Mouse (Mus musculus): ENCODE data around the gene Sidt1.
"Not testable (repeated sequence)": the region's sequence is repeated elsewhere in the genome, so short reads cannot be mapped to it uniquely, and the experiment has no call there.

The Sidt1 gene

GRCm38 (mm10) chr16:44302126-44302892 lies 30.7 kb downstream of the Sidt1 start:
- DNase-seq (ENCODE audit: low read depth, low spot score), result no peak

GRCm38 (mm10) chr16:44299438-44300093 lies 33.4 kb downstream of the Sidt1 start:
- no peak for DNase-seq (ENCODE audit: low read depth, low spot score)

DNA sequence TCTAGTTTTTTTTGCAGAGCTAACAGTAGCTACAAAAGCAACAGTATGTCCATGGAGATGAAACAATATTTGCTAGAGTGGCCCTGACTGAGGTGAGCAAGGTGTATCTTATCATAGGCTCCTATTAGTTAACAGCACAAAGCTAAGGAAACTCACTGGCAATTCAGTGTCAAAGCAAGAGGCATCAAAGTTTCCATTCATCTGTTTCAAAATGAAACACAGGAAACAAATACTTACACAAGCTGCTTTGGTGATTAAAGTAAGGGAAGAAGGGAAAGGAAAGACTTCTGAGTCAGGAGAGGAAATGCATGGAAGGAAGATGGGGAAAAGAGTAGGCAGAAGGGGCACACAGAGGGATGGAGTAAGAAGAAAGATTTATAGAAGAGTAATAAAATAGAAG lies 39.0 kb downstream of the Sidt1 start:
- no peak for DNase-seq (ENCODE audit: low read depth, low spot score)

GRCm38 (mm10) chr16:44292681-44293080 lies 40.3 kb downstream of the Sidt1 start:
- DNase-seq (ENCODE audit: low read depth, low spot score), result not testable (repeated sequence)

DNA sequence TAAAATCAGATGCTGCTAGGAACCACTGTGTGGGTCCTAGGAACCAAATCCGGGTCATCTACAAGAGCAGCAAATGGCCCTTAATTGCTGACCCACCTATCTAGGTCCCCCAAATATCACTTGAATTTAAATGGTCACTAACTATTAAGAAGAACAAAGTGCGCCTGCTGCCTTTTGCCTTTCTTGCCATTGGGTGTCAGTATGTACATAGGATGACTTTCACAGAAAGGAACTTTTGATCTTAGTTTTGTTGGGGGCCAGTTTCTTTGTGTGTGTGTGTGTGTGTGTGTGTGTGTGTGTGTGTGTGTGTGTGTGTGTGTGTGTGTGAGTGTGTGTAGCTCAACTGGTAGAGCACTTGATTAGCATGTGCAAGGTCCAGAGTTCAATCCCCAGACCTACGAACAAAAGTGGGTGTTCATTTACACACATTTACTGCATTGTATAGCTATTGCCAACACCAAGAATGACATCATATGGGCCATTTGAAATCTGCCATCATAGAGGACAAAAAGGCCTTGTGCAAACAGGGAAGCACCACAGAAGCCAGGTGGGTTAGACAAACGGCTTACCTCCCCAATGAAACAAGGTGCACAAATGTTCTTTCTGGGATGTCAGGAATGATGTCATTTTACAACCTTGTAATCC lies 43.9 kb downstream of the Sidt1 start:
- DNase-seq (ENCODE audit: low read depth, low spot score), result no peak

DNA sequence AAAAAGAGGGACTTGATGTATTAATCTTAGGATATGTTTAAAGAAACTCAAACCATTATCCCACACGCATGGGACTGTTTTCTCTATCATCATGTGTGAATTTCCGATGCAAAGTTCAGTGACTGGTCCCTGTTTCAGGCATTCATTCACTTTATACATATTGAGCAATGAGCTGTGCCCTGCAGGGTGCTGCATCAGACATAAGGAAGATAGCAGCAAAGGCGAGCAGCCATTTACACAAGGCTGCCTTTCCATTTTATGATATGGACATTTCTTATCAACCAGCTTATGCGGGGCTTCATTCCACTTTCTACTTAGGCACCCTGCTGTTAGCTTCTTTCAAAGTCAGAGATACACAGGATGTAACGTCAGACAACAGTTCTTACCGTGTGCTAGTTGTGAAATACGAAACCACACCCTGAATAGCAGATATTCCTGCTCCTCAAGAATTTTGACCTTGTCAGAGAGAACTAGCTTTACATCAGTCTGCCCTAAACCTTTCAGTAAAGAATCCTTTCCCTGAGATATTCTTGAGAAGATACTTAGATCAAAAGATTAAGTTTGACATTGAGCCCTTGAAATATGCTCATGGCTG lies 45.5 kb downstream of the Sidt1 start:
- DNase-seq (ENCODE audit: low read depth, low spot score), result no peak

GRCm38 (mm10) chr16:44282614-44283325 lies 50.2 kb downstream of the Sidt1 start:
- no peak for DNase-seq (ENCODE audit: low read depth, low spot score)

DNA sequence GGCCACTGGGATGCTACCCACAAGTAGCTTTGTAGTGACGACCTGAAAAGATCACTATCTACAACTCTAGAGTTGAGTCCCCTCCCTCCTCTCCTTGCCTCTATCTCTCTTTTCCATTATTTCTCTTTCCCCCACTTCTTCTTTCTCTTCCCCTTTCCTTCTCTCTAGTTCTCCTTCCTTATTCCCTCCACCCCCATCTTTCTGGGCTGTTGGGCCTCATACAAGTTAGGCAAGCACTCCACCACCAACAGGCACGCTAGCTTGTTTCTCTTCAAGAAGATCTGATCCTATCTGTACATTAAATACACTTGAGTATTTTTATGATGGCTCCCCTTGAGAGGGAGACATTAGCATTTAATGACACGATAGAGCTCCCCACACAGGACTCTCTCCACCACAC lies 51.0 kb downstream of the Sidt1 start:
- no peak for DNase-seq (ENCODE audit: low read depth, low spot score)

DNA sequence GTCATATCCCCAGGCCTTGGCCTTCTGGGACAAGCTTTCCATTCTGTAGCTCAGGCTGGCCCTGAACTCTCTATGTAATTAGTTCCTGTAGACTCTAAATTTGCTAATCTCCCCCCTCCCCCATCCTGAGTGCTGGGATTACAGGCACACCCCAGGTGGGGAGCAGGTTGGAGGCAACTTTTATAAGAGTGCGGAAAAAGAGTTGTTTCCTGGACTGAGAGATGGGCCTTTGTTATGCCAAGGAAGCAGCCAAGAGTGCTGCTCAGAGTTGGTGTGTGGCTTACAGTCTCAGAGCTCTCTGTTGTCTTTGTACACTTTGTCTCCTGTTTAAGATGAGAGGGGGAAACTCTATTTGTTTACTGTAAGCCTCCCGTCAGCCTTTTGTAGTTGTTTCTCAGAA lies 52.2 kb downstream of the Sidt1 start:
- no peak for DNase-seq (ENCODE audit: low read depth, low spot score)

- no peak for DNase-seq (ENCODE audit: low read depth, low spot score)
These were observed 55.8 kb downstream of the Sidt1 start for GRCm38 (mm10) chr16:44277212-44277611.

GRCm38 (mm10) chr16:44271371-44272038 lies 61.5 kb downstream of the Sidt1 start:
- DNase-seq (ENCODE audit: low read depth, low spot score), result no peak

- DNase-seq (ENCODE audit: low read depth, low spot score), result no peak
These were observed 62.4 kb downstream of the Sidt1 start for GRCm38 (mm10) chr16:44270606-44271005.

DNA sequence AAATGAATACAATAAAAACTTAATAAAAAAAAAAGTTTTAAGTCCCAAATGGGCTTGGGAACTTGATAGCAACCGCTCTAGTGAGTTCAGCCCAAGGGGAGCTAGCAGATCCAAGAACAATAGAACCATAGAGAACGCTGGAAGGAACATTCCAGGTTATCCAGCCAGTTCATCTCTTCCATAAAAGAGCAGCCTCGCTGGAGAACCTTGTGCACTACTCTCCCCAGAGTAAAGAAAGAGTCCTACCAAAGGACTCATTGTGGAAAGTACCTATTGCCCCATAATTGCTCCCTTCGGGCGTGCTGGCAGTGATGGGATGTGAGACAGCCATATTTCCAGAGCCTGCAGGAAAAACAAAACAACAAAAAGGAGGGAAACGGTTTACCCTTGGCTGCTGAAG lies 63.4 kb downstream of the Sidt1 start:
- no peak for DNase-seq (ENCODE audit: low read depth, low spot score)

GRCm38 (mm10) chr16:44268541-44269215 lies 64.3 kb downstream of the Sidt1 start:
- DNase-seq (ENCODE audit: low read depth, low spot score), result no peak

DNA sequence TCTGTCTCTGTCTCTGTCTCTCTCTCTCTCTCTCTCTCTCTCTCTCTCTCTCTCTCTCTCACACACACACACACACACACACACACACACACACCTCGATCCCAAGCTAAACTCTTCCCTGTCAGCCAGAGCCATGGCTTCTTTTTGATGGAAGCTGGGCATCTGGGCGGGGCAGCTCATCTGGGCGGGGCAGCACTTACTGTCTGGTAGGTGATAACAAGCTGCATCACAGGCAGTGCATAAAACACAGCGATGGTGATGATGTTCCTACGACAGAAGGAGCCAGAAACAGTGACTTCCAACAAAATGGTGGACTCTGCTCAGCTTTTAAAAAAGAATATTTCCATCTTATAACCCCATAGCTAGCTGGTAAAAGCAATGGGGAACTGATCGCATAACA lies 67.4 kb downstream of the Sidt1 start:
- DNase-seq (ENCODE audit: low read depth, low spot score), result no peak

DNA sequence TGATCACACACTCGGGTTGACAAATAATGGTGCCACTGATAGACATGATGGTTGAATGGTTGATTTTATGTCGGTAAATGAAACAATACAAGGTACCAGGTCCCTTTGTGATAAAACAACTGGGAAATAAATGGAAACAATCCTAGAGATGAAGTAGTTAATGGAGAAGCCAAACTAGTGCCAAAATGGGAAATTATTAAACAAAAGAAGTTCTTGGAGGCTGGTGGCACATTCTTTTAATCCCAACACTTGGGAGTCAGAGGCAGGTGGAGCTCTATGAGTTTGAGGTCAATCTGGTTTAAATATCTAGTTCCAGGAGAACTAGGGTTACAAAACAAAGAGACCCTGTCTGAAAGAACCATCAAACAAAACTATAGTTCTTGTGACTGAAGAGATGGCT lies 68.1 kb downstream of the Sidt1 start:
- DNase-seq (ENCODE audit: low read depth, low spot score), result no peak

DNA sequence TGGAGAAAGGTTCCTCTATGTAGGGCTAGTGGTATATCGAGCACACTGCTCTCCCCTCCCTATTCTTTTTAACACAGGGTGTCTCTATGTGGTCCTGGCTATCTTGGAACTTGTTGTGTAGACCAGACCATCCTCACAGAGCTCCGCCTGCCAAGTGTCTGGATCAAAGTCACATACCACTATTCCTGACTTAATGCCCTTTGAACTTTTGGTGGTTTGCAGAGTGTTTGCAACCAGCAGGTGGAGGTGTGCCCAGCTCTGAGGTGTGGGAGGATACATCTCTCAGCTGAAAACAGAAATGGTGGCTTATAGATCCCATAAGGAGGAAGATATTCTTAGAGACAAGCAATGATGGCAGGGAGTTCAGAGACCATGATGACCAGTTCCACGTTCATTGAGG lies 75.5 kb downstream of the Sidt1 start:
- DNase-seq (ENCODE audit: low read depth, low spot score), result no peak

GRCm38 (mm10) chr16:44254698-44255097 lies 78.3 kb downstream of the Sidt1 start:
- no peak for DNase-seq (ENCODE audit: low read depth, low spot score)

DNA sequence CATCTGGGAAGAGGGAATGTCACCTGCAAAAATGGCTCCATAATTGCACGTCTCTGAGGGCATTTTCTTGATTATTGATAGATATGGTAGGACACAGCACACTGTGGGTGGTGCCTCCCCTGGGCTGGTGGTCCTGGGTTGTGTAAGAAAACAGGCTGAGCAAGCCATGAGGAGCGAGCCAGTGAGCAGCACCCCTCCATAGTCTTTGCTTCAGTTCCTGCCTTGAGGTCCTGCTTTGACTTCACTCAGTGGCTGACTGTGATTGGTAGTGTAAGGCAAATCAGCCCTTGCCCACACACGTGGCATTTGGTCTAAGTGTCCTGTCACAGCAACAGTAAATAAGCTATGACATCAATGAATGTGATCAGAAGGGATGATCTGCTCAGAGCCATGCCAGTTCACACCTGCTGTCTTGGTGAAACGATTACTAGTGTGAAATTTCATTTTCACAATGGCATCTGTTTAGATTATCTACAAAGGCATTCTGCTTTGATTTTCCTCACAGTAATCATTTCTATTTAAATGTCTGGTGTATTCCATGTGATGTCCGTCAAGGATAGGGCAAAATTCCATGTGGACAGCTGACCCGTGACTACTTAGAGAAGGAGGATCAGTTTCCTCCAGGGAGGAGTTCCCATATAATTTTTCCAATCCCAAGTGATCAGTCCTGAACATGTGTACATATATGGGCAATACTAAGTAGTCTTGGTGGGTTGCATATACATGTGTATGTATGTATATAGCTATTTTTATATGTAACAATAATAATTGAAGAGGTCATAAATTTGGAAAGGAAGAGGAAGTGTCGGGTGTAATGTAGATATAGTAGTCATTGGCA lies 79.0 kb downstream of the Sidt1 start:
- DNase-seq (ENCODE audit: low read depth, low spot score), result no peak

DNA sequence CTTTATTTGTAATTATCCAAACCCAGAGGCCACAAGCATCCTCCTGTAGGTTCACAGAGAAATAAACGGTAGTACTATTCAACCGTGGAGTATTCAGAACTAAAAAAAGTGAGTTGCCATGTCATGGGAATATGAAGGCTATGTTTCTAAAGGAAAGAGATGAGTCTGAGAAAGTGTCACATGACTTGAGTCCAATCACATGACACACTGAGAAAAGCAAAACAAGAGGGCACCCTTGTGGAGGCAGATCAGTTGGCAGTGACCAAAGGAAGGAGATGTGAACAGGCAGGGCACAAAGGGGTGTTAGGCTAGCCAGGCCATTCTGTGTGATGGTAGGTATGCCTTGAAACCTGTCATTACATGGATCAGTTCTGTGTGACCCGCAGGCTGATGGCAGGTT lies 80.3 kb downstream of the Sidt1 start:
- DNase-seq (ENCODE audit: low read depth, low spot score), result no peak

All from retina, adult 2 months (tissue).